Mouse (Mus musculus) hindbrain, embryonic 16.5 days (tissue): ENCODE data around the gene Rhoj. TPM values are rescaled to one million over a fixed set of nuclear protein-coding genes. Genes with fewer than 3 reads are reported as not detected.

ENCODE experiments used
- ATAC-seq: fragments of 200-750 bp; cut with Nextera tagmentation; 2 replicates; pipeline ENCODE4 v1.8.0; 2017; ENCODE audit warnings: moderate TSS enrichment, moderate library complexity
- H3K27ac ChIP-seq: fragments of 300-500 bp; sonication (generic); 2 replicates; pipeline ENCODE4 v1.5.1; 2014; ENCODE audit warnings: low read depth, mild to moderate bottlenecking, control low read depth, low read length, moderate library complexity
- H3K27me3 ChIP-seq: fragments of 300-500 bp; sonication (generic); replicated peaks from 2 replicates; pipeline ENCODE4 v1.6.1; 2014; ENCODE audit warnings: low read length; ENCODE audit not compliant: control insufficient read depth, insufficient read depth
- H3K36me3 ChIP-seq: fragments of 300-500 bp; sonication (generic); 2 replicates; pipeline ENCODE4 v1.6.1; 2014; ENCODE audit warnings: mild to moderate bottlenecking, low read length, moderate library complexity, mixed read lengths; ENCODE audit not compliant: control insufficient read depth, insufficient read depth
- H3K4me1 ChIP-seq: fragments of 300-500 bp; sonication (generic); 2 replicates; pipeline ENCODE4 v1.6.1; 2014; ENCODE audit warnings: low read depth, low read length; ENCODE audit not compliant: control insufficient read depth, insufficient read depth
- H3K4me2 ChIP-seq: fragments of 300-500 bp; sonication (generic); 2 replicates; pipeline ENCODE4 v1.6.1; 2014; ENCODE audit warnings: mild to moderate bottlenecking, low read length, control low read depth, moderate library complexity
- H3K4me3 ChIP-seq: fragments of 300-500 bp; sonication (generic); 2 replicates; pipeline ENCODE4 v1.5.1; 2014; ENCODE audit warnings: mild to moderate bottlenecking, low read length, control low read depth, moderate library complexity
- H3K9ac ChIP-seq: fragments of 300-500 bp; sonication (generic); 2 replicates; pipeline ENCODE4 v1.6.1; 2014; ENCODE audit warnings: low read depth, mild to moderate bottlenecking, control low read depth, low read length, moderate library complexity
- H3K9me3 ChIP-seq: fragments of 300-500 bp; sonication (generic); 2 replicates; pipeline ENCODE4 v1.6.1; 2014; ENCODE audit warnings: mild to moderate bottlenecking, low read length, moderate library complexity; ENCODE audit not compliant: control insufficient read depth
- WGBS: fragments of 180-500 bp; shearing (Covaris S2); extraction: QIAGEN DNeasy Blood & Tissue Kit; methylation state at CpG from one replicate; pipeline ENCODE4 v1.1.7; 2014; 5-methylcytosine and 5-hydroxymethylcytosine counted together
- polyA plus RNA-seq: library from polyadenylated mRNA; unstranded; fragments of >200 nt; fragmentation: Nextera tagmentation; extraction: Ambion mirVana; gene quantifications from 2 replicates; pipeline ENCODE4 v1.2.1, GENCODE M21; 2015

The Rhoj gene
- polyA plus RNA-seq, 1 experiment from 2014 or later: 20.8 TPM

DNA sequence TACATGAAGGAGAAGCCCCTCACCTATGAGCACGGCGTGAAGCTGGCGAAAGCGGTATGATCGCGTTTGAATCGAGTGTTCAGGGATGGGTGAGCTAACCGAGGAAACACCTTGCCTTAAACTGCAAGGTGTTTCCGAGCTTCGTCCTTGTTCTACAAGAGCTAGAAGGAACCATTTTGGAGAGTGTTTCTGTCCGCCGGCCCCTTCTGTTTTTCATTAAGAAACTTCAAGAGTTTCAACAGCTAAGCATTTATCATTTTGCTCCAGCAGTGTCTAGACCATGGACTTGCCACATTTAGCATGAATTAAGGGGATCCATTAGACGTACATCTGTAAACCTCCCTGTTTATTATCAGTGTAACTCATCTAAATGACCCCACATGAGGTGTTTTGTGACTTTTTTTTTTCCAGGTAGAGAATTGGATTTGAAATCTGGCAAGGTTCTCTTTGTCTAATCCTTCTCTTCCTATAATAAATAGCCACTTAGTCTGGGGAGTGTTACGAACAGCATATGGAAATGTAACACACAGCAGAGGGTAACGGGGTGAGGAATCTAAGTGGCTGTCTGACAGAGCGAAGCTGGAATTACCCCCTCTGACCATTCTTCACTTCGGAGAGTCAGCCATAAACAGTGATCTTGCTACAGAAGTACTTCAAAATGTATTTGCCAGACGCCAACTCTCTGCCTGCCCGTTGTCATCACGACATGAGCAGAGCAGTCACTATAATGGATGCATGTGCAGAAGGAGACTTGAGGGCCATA lies 86.1 kb downstream of the Rhoj start:
- Histone ChIP-seq H3K27ac (no peak overlapping the region), H3K4me1 (no peaks in the 10 kb centered on the region), H3K9ac (no peak overlapping the region), H3K27me3 (no peaks in the 10 kb centered on the region), H3K4me2 (no peak overlapping the region), H3K4me3 (no peak overlapping the region), H3K9me3 (no peaks in the 10 kb centered on the region), H3K36me3 (no peaks in the 10 kb centered on the region)
- no peak for ATAC-seq
- 85% methylated on average over 20 of the region's 20 CpGs for WGBS

DNA sequence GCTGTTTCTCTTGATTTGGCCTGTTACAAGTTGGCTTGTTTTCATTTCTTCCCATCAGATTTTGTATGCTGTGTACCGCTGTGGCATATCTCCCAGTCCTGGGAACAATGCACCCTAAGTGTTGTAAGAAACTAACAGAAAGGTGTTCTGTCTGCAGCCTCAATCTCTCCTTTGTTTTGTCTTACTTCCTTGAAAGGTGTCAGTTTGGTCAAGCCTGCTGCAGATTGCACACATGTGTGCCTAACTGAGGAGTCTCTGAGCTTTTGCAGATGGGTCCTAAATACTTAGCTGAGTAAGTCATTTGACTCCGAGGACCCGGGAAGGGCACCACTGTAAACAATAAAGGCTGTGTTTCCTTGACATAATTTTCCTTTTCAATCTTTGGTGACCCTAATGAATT lies 88.5 kb downstream of the Rhoj start:
- H3K9me3 ChIP-seq: no peaks in the 10 kb centered on the region
- no peak overlapping the region for H3K4me3 ChIP-seq
- H3K27me3 ChIP-seq: no peaks in the 10 kb centered on the region
- H3K27ac ChIP-seq: no peak overlapping the region
- no peaks in the 10 kb centered on the region for H3K36me3 ChIP-seq
- H3K4me1 ChIP-seq: no peaks in the 10 kb centered on the region
- H3K9ac ChIP-seq: no peak overlapping the region
- no peak for ATAC-seq
- no peak overlapping the region for H3K4me2 ChIP-seq
- 66% methylated on average over 3 of the region's 3 CpGs for WGBS

GRCm38 (mm10) chr12:75397077-75397476 lies 89.0 kb downstream of the Rhoj start:
- Histone ChIP-seq H3K4me1 (no peaks in the 10 kb centered on the region), H3K4me2 (no peak overlapping the region), H3K9me3 (no peaks in the 10 kb centered on the region), H3K4me3 (no peak overlapping the region), H3K27ac (no peak overlapping the region), H3K27me3 (no peaks in the 10 kb centered on the region), H3K9ac (no peak overlapping the region), H3K36me3 (no peaks in the 10 kb centered on the region)
- ATAC-seq: no peak
- WGBS: 57% methylated on average over 7 of the region's 7 CpGs

GRCm38 (mm10) chr12:75412964-75413363 lies 104.8 kb downstream of the Rhoj start:
- Histone ChIP-seq H3K27ac (no peak overlapping the region), H3K9ac (no peak overlapping the region), H3K27me3 (no peaks in the 10 kb centered on the region), H3K4me1 (no peaks in the 10 kb centered on the region), H3K36me3 (no peaks in the 10 kb centered on the region), H3K4me3 (no peak overlapping the region), H3K9me3 (no peaks in the 10 kb centered on the region), H3K4me2 (no peak overlapping the region)
- no peak for ATAC-seq
- 86% methylated on average over 9 of the region's 9 CpGs for WGBS

- H3K9me3 ChIP-seq: no peaks in the 10 kb centered on the region
- ATAC-seq: no peak
- no peak overlapping the region for H3K4me3 ChIP-seq
- H3K4me1 ChIP-seq: no peaks in the 10 kb centered on the region
- H3K27ac ChIP-seq: no peak overlapping the region
- 74% methylated on average over 6 of the region's 6 CpGs for WGBS
- no peak overlapping the region for H3K9ac ChIP-seq
- H3K4me2 ChIP-seq: no peak overlapping the region
- no peaks in the 10 kb centered on the region for H3K36me3 ChIP-seq
- H3K27me3 ChIP-seq: no peaks in the 10 kb centered on the region
Measured at GRCm38 (mm10) chr12:75414991-75415390, 106.9 kb downstream of the Rhoj start.

- Histone ChIP-seq H3K27me3 (no peaks in the 10 kb centered on the region), H3K27ac (no peak within 1 kb of the TSS), H3K4me1 (no peaks in the 10 kb centered on the region), H3K9ac (no peak within 1 kb of the TSS), H3K36me3 (no peaks in the 10 kb centered on the region), H3K9me3 (no peaks in the 10 kb centered on the region), H3K4me3 (no peak within 1 kb of the TSS), H3K4me2 (no peak within 1 kb of the TSS)
- 92% methylated on average over 4 of the region's 4 CpGs for WGBS
- ATAC-seq: no peak
Measured at GRCm38 (mm10) chr12:75416681-75417080, 108.6 kb downstream of the Rhoj start, which contains the start of gene Gphb5. Gene Gphb5, minus strand, starts transcription at chr12:75416781.

GRCm38 (mm10) chr12:75424359-75424758 lies 116.2 kb downstream of the Rhoj start:
- ATAC-seq: peak; percentile 63; the same call in 1 of the 2 replicates
- WGBS: 48% methylated on average over 7 of the region's 7 CpGs
- Histone ChIP-seq H3K36me3 (no peaks in the 10 kb centered on the region), H3K4me1 (no peaks in the 10 kb centered on the region), H3K9ac (no peak overlapping the region), H3K27ac (no peak overlapping the region), H3K9me3 (no peaks in the 10 kb centered on the region), H3K4me2 (no peak overlapping the region), H3K27me3 (no peaks in the 10 kb centered on the region), H3K4me3 (no peak overlapping the region)

DNA sequence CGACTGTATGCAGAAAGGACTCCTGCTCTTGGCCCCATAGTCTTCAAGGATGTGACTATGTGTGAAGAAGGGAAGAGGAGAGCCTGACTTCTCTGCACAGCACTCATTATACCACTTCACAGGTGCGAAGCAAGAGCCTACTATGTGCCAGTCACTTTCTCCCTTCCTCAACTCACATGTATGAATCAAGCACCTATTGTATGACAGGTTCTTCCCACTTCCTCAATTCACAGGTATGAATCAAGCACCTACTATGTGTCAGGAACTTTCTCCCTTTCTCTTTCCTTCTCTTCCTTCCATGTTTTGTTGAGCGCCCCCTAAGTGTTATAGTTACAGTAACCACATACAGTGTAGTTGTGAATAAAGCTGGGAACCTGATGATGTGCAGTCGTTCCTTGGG lies 116.7 kb downstream of the Rhoj start:
- Histone ChIP-seq H3K36me3 (no peaks in the 10 kb centered on the region), H3K27me3 (no peaks in the 10 kb centered on the region), H3K9me3 (no peaks in the 10 kb centered on the region), H3K27ac (no peak overlapping the region), H3K9ac (no peak overlapping the region), H3K4me1 (no peaks in the 10 kb centered on the region), H3K4me2 (no peak overlapping the region), H3K4me3 (no peak overlapping the region)
- WGBS: 88% methylated on average over 4 of the region's 4 CpGs
- no peak; the same call in 1 of the 2 replicates for ATAC-seq

DNA sequence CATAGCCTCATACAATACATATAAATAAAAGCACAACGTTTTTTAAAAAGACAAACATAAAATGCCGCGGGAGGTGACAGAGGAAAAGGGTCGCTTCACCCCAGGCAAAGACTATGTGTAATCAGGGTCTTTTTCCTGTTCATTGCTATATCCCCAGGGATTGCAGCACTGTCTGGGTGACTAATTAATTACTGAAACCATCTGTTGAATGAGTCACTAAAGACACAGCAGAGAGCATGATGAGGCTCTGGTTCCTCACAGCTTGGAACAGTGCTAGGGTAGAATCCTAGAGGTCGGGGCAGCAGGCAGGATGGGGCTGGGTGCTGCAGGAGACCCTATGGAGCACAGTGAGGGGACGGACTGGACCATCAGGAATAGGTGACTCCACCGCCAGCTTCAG lies 117.8 kb downstream of the Rhoj start:
- Histone ChIP-seq H3K27me3 (no peaks in the 10 kb centered on the region), H3K4me3 (no peak overlapping the region), H3K27ac (no peak overlapping the region), H3K9me3 (no peaks in the 10 kb centered on the region), H3K9ac (no peak overlapping the region), H3K36me3 (no peaks in the 10 kb centered on the region), H3K4me2 (no peak overlapping the region), H3K4me1 (no peaks in the 10 kb centered on the region)
- WGBS: 88% methylated on average over 7 of the region's 7 CpGs
- ATAC-seq: no peak
